Mouse (Mus musculus): ENCODE results near the gene Rassf1.
A peak's percentile ranks its signal among the peaks of the same experiment; 100 is the strongest.

The Rassf1 gene

GRCm38 (mm10) chr9:107601275-107601674, 49.9 kb downstream of the Rassf1 start:
- DNase-seq (ENCODE audit: low read depth, low spot score) = no peak

GRCm38 (mm10) chr9:107602068-107602648, 50.8 kb downstream of the Rassf1 start:
- peak; percentile 87 for DNase-seq (ENCODE audit: low read depth, low spot score)

- DNase-seq (ENCODE audit: low read depth, low spot score) = no peak
Observed at GRCm38 (mm10) chr9:107603251-107603650, 51.9 kb downstream of the Rassf1 start.

GRCm38 (mm10) chr9:107605041-107605661, 53.8 kb downstream of the Rassf1 start:
- no peak for DNase-seq (ENCODE audit: low read depth, low spot score)

- no peak for DNase-seq (ENCODE audit: low read depth, low spot score)
Observed at GRCm38 (mm10) chr9:107606591-107606990, 55.2 kb downstream of the Rassf1 start.

- no peak for DNase-seq (ENCODE audit: low read depth, low spot score)
Observed at GRCm38 (mm10) chr9:107607036-107607435, 55.7 kb downstream of the Rassf1 start.

- DNase-seq (ENCODE audit: low read depth, low spot score) = no peak
Observed at GRCm38 (mm10) chr9:107607653-107608245, 56.4 kb downstream of the Rassf1 start.

GRCm38 (mm10) chr9:107608741-107609432, 57.5 kb downstream of the Rassf1 start, which contains the start of gene Sema3b:
TSS of gene Sema3b (minus strand) at chr9:107609229.
- no peak for DNase-seq (ENCODE audit: low read depth, low spot score)

- no peak for DNase-seq (ENCODE audit: low read depth, low spot score)
Observed at GRCm38 (mm10) chr9:107609433-107609830, 58.1 kb downstream of the Rassf1 start.

- DNase-seq (ENCODE audit: low read depth, low spot score) = no peak
Observed at GRCm38 (mm10) chr9:107611456-107612190, 60.3 kb downstream of the Rassf1 start.
